Mouse (Mus musculus) bone marrow, adult 2 months (tissue): ENCODE results near the gene Cdh11. TPM values are rescaled to one million over a fixed set of nuclear protein-coding genes. Genes with fewer than 3 reads are reported as not detected.
"Not testable (repeated sequence)": the region's sequence is repeated elsewhere in the genome, so short reads cannot be mapped to it uniquely, and the experiment has no call there.

Experiments used
- H3K27ac ChIP-seq: fragments of 200-500 bp; 2 replicates; pipeline ENCODE4 v1.5.1; 2012; ENCODE audit warnings: low read depth, mild to moderate bottlenecking, control low read depth, inconsistent platforms, low read length; ENCODE audit not compliant: control insufficient read depth, poor library complexity, insufficient read depth
- H3K4me1 ChIP-seq: fragments of 200-500 bp; 2 replicates; pipeline ENCODE4 v1.6.1; 2011; ENCODE audit warnings: low read length; ENCODE audit not compliant: control insufficient read depth, insufficient read depth
- H3K4me3 ChIP-seq: fragments of 200-500 bp; replicated peaks from 2 replicates; pipeline ENCODE3; 2011; ENCODE audit warnings: mild to moderate bottlenecking, low read depth, low read length, control low read depth; ENCODE audit not compliant: control insufficient read depth
- CTCF ChIP-seq: fragments of 200-500 bp; IDR thresholded peaks from 2 replicates; pipeline ENCODE4 v1.5.1; 2011; ENCODE audit warnings: low read length, control low read depth; ENCODE audit not compliant: control insufficient read depth, insufficient read depth
- POLR2A ChIP-seq: fragments of 200-500 bp; IDR thresholded peaks from 2 replicates; pipeline ENCODE4 v1.6.1; 2011; ENCODE audit warnings: low read depth, mild to moderate bottlenecking, control low read depth, low read length, borderline replicate concordance; ENCODE audit not compliant: control insufficient read depth
- WGBS: fragments of 180-500 bp; shearing (Covaris S2); methylation state at CpG from one replicate; pipeline ENCODE4 v1.1.7; 2018; 5-methylcytosine and 5-hydroxymethylcytosine counted together
- polyA plus RNA-seq: library from polyadenylated mRNA; stranded (reverse); fragments of >200 nt; gene quantifications from 2 replicates; pipeline ENCODE4 v1.2.4, GENCODE M21; 2011; ENCODE audit warnings: low replicate concordance; ENCODE audit not compliant: missing spikeins, insufficient read depth, insufficient read length

Cdh11 gene
- polyA plus RNA-seq, 1 experiment, result 6.5 TPM

DNA sequence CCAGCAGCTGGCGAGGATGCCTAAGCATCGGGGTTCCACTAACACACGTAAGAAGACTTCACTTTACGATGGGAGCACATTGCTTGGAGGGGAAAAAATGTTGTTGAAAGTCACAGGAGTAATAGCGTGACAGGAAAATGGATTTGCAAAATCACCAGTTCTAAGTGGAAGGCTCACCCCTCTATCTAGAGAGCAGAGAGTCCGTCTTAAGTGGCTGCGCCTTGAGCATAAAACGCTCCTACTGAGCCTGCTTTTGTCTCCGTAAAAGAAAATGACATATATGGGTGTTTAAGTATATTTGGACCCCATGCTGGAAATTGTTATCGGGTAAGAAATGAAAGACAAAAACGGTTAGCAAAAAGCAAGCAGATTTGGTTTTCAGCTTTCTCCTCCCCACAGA lies 100.4 kb downstream of the Cdh11 start:
- Histone ChIP-seq H3K4me3 (no peak overlapping the region), H3K4me1 (no peaks in the 10 kb centered on the region), H3K27ac (no peak overlapping the region)
- 83% methylated on average over 11 of the region's 11 CpGs for WGBS
- TF ChIP-seq CTCF (no peak), POLR2A (no peak)

DNA sequence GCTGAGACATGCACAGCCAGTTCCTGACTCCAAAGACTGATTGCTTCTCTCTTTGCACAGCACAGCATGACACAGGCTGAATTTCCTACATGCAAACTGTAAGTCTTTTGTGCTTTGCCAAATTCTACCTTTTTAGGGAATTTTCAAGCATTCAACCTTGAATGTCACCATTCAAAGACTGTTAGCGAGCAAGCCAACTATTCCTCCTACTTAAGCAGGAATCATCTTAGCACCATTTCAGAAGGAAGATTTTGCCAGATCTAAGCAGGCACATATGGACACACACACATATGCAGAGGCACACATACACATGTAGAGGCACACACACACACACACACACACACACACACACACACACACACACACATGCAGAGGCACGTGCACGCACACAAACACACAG lies 108.3 kb downstream of the Cdh11 start:
- no peak overlapping the region for H3K27ac ChIP-seq
- H3K4me1 ChIP-seq, result no peaks in the 10 kb centered on the region
- no peak overlapping the region for H3K4me3 ChIP-seq
- TF ChIP-seq CTCF, result no peak
- TF ChIP-seq POLR2A, result no peak
- WGBS, result 80% methylated on average over 3 of the region's 3 CpGs

- not testable (repeated sequence) for H3K4me3 ChIP-seq, H3K4me1 ChIP-seq, H3K27ac ChIP-seq
- WGBS, result 81% methylated on average over 5 of the region's 5 CpGs
Measured at GRCm38 (mm10) chr8:102664561-102664960, 120.9 kb downstream of the Cdh11 start.

DNA sequence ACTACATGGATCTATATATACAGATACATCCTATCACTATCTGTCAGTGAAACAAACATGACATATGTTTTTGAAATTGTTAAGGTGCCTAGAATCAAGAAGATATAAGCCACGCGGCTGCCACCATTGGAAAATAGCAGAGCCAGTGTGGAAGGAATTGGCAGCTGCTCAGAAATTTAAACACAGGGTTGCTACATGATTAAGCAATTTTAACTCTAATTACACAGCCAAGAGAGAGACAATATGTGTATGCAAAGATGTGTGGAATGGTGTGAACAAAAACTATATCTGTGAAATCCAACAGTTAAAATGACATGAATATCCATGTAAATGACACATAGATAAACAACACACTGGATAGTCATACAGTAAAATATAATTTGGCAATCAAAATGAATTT lies 128.9 kb downstream of the Cdh11 start:
- Histone ChIP-seq H3K27ac (no peak overlapping the region), H3K4me3 (no peak overlapping the region), H3K4me1 (no peaks in the 10 kb centered on the region)
- no peak for TF ChIP-seq POLR2A
- WGBS, result 93% methylated on average over 2 of the region's 2 CpGs

GRCm38 (mm10) chr8:102651964-102652363 lies 133.5 kb downstream of the Cdh11 start:
- no peaks in the 10 kb centered on the region for H3K4me1 ChIP-seq
- no peak overlapping the region for H3K4me3 ChIP-seq
- H3K27ac ChIP-seq, result no peak overlapping the region
- TF ChIP-seq CTCF (no peak), POLR2A (no peak)
- 23% methylated on average over 4 of the region's 4 CpGs for WGBS

DNA sequence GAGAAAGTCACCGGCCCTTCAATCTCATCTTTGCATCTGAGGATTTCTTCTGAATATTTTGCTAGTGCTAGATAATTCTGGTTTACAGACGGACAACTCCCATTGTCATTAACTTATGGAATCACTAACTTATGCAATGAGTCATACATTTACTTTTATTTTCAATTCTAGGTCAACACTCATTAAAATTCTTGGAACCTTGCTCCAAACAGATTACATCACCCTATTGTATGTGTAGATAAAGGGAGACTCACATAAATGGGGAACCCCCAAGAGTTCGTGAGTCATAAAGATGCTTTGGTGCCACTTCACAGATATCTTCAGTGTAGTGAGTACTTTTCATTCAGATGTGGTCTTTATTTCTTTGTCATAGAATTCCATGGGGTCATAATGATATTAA lies 158.3 kb downstream of the Cdh11 start:
- no peak overlapping the region for H3K27ac ChIP-seq
- H3K4me1 ChIP-seq, result no peaks in the 10 kb centered on the region
- TF ChIP-seq POLR2A (no peak), CTCF (no peak)
- H3K4me3 ChIP-seq, result no peak overlapping the region
- WGBS, result 74% methylated on average over 3 of the region's 3 CpGs

GRCm38 (mm10) chr8:102612146-102612545 lies 173.3 kb downstream of the Cdh11 start:
- Histone ChIP-seq H3K4me3 (no peak overlapping the region), H3K27ac (no peak overlapping the region), H3K4me1 (no peaks in the 10 kb centered on the region)
- 60% methylated on average over 4 of the region's 4 CpGs for WGBS
- TF ChIP-seq CTCF (no peak), POLR2A (no peak)

DNA sequence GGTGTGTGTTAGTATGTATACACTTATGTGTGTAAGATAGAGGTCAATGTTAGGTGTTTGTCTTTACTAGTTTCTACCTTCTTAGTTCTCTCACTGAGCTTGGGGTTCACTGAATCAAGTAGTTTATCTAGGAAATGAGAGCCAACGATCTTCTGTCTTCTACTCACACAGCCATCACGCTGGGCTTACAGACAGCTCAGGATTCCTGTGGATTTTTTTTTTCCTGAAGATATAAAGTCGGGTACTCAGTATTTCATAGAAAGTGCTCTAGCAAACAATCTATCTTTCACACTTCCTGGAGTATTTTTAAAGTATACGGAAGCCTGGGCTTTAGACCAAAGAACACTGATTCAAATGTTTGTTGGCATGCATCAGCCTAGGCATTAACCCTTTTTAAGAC lies 184.1 kb downstream of the Cdh11 start:
- WGBS, result 65% methylated on average over 4 of the region's 4 CpGs
- Histone ChIP-seq H3K4me3 (no peak overlapping the region), H3K27ac (no peak overlapping the region), H3K4me1 (no peaks in the 10 kb centered on the region)
- no peak for TF ChIP-seq CTCF
- no peak for TF ChIP-seq POLR2A

GRCm38 (mm10) chr8:102596523-102596922 lies 188.9 kb downstream of the Cdh11 start:
- TF ChIP-seq POLR2A (no peak), CTCF (no peak)
- H3K27ac ChIP-seq, result no peak overlapping the region
- WGBS, result 14% methylated on average over 3 of the region's 3 CpGs
- H3K4me3 ChIP-seq, result no peak overlapping the region
- H3K4me1 ChIP-seq, result no peaks in the 10 kb centered on the region
